Mouse (Mus musculus): ENCODE measurements around the gene Tcerg1l.

Gene Tcerg1l

DNA sequence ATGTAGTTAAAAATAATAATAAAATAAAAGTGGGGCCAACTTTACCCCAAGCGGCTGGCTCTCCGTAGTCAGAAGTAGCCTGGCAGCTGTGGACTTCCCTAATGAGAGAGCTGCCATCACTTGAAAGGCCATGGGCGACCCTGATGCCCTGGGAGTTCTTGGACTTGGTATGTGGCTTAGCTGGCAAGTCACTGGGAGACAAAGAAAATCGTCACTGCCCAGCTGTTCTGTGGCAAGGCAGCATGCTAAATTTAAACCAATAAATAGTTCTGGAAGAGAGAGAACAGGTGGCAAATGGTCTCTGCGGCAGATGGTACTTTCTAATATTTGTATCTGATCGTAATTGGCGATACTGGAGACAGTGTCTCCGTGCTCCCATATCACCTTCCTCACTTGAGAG lies 40.1 kb downstream of the Tcerg1l start:
- DNase-seq (ENCODE audit: low read depth), result no peak

DNA sequence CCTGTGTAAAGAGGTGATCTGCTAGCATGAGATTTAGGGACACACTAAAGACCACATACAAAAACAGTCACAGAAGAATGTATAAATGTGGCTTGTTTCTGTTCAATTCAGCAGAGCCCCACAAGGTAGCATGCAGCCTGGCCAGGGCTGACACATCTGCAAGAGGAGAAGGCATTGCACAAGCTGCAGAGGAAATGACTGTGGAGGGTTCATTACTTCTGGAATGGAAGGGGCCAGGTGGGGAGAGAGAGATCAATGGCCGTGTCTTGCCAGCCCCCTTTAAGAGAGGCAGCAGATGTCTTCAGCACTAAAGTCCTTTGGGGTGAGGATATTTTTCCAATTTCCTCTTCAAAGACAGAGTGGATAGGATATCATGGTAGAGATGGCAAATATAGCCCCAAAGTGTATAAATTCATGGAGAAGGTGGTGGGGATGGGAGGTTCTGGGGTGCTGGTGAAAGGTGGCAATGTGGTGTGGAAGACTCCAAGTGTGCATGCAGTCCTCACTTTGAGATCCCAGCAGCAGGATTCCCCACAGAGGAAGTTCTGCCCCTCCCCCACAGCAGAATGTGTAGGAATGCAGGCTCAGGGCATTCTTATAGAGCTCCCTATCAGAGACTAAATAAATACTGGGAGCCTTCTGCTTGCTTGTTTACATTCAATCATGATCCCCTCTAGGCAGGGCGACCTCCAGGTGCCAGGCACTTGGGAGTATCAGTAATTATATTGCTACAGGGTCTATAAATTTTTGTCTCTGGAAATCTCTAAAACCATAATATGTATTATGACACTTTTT lies 40.7 kb downstream of the Tcerg1l start:
- DNase-seq (ENCODE audit: low read depth), result no peak

DNA sequence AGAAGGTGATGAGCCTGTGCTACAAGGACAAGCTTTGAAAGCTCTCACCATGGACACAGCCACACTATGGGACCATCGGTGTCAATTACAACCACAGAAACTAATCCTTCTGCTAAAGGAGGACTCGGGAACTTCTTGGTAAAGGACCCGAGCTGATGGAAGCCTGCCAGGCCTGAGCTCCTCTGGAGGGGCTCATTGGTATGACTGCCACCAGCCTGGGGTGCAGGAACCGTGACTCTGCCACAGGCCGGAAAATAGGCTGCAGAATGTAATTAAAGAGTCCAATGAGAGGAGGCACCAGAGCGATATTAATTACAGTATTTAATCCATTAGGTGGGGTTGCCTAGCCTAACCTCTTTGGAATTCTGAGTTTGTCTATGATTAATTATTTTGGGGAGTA lies 52.1 kb downstream of the Tcerg1l start:
- DNase-seq (ENCODE audit: low read depth), result no peak

DNA sequence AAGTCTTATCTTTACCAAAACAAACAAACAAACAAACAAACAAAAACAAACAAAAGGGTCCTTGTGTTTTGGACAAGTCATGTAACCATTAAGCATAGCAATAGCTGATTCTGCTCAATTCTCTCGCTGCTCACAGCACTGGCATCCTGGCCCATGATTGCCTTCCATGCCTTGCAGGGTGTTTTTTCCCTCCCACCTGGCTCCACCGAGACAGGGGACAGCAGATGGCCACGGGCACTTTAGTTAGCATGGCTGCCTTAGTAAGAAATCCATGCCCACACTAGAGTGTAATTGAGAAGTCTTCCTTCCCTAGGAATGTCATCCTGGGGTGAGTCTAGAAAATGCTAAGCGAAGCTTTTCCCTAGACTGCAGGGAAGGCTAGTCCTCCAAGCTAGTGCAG lies 59.1 kb downstream of the Tcerg1l start:
- DNase-seq (ENCODE audit: low read depth), result no peak

DNA sequence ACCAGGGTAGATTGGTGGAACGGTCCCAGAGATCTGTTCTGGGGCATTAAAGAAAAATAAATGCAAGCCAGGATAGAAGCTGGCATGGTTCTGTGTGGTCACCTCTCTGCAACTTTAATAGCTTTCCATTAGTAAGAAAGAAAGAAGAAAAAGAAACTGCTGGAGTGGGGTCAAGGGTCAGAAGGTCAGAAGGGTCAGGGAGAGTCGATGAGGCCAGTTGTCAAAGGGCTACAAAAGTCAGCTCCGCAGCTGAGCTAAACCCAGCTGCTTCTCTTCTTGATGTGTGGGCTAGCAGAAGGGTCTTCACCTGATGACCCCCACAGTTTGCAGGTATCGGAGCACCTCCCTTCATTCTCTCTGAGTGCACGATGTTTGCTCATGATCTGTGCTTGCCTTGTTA lies 59.6 kb downstream of the Tcerg1l start:
- no peak for DNase-seq (ENCODE audit: low read depth)

DNA sequence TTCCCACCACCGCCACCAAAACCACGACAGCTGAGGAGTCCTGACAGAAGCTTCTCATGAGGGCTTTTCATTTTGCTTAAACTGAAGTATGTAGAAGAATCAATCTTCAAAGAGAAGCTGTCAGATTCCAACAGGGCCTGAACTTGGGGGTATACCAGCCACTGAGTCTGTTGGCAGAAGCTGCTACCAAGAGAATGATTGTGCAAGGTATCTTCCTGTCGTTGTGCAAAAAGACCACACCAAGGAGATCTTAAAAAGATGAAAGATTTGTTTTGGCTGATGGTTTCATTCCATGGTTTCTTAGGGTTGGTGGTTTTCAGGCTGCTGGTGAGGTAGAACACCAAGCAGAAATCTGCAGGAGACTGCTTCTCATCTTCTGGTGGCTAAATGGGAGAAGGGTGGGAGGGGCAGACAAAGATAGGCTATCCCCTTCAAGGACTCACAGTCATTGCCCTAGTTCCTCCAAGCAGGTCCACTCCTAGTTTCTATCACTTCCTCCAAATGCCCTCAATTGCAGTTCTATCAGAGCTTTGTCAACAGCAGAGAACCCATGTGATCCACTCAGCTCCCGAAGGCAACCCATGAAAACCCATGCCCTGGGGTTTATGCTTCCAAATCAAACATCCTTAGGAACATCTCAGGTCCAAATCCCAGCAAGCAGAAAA lies 64.9 kb downstream of the Tcerg1l start:
- DNase-seq (ENCODE audit: low read depth), result no peak

DNA sequence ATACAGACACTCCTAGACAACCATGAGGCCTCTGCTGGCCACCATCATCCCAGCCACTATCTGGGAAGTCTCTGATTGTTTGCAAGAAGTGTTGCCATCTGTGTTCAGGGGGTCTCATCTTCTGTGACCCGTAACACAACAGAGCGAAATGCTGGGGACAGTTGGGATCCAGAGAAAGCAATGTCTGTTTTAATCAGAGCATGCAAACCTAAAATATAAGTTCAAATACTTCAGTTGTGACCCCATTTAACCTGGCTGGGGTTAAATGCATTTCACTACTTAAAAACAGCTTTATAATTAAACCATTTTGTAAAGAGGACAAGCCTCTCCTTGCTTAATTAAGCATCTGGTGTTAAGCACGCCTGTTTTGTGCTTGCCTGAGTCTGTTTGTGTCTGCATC lies 66.3 kb downstream of the Tcerg1l start:
- no peak for DNase-seq (ENCODE audit: low read depth)

DNA sequence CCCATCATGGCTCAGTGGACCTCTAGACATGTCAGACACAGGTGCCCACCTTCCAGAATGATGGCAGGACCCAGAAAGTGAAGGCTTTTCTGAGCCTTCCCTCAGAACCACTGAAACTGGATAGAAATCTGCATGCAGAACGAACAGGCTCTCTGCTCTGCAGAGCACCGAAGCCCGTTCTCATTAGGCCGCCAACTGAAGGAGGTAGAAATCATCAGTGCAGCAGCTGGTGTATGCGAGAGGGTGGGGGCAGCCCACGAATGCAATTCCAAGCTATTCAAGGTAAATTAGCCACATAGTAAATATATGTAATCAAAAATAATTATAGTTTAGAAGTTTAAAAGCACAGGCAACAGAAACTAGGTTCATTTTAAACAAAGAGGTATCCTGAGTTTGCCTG lies 68.9 kb downstream of the Tcerg1l start:
- no peak for DNase-seq (ENCODE audit: low read depth)

DNA sequence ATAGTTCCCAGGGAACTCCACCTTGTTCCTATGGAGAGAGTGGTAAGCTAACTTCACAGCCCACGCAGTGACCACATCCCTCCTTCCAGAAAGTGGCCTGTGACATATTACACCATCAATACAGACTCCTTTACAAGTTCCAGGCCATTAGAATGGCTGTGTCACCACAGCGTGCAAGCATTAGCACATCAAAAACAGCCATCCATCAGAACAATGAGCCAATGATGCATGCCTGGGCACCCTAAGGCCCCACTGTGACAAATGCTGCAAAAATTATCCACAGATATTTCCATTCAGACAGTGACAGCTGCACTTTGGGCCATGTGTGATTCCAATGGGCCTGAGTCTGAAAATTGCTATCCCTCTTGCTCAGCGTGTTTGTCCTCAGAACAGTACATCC lies 70.8 kb downstream of the Tcerg1l start:
- DNase-seq (ENCODE audit: low read depth), result no peak

DNA sequence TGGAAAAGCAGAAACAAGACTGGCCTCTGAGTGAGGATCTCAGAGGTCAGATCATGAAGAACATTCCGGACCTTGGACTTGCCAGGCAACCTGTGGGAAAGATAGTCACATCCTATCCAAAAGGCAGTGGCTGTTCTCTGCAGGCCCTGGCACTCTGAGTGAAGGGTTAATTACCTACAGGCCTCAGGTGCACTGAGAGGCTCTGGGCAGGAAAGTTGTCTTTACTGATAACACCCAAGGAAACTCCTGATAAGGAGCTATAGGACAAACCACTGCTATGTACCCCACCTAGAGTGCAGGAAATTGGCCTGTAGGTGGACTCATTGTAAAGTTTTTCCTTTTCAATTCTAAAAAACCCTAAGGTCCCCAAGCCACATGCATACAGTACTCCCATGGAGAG lies 83.8 kb downstream of the Tcerg1l start:
- DNase-seq (ENCODE audit: low read depth), result no peak

DNA sequence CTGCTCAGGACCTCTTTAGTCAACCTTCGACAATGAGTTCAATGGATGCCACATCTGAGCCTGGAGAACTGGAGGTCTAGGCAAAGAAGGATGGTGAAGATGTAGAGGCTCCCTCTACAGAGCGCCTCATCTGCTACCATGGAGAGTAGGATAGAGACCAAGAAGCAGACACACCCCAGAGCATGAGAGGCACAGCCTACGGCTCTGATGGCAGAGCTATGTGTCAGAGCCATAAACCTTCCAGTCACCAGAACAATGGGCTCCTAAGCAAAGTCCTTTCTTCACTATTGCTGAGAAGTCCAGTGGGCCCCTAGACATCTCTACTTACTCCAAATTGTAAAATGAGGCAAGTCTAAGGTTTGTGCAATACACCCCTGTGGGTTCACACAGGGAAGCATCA lies 91.4 kb downstream of the Tcerg1l start:
- no peak for DNase-seq (ENCODE audit: low read depth)

DNA sequence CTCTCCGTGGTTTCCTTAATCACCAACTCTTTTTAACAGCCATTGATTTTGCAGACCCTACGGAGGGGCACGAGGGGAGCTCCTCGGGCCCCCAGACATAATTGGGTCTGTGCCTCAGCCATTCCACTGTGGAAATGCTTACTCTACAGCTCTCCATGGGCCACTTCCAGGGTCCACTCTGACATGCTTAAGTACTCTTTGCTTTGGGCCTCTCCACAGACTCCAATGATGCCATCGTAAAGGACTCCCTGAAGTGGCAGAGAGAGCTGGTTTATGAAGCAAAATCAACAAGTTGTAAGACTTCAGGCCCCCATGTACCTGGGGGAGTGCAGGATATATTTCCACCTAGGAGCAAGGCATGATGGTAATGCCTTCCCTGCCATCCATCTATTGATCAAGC lies 112.7 kb downstream of the Tcerg1l start:
- no peak for DNase-seq (ENCODE audit: low read depth)

DNA sequence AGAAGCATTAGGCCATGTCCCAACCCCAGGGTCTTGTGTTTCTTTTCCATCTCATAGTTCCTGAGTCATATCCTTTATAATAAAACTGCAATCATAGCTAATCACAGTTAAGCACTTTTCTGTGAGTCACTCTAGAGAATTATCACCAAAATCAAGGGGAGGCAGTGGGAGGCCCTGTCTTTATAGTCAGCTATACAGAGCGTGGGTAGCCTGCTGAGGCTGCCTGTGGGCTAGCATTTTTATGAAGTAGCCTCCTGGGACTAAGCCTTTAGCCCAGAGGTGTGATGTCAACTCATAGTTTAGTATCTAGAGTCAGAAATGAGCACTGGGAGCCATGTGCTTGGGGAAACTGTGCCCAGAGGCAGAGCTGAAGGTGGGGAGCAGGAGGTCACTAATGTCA lies 122.3 kb downstream of the Tcerg1l start:
- no peak for DNase-seq (ENCODE audit: low read depth)

DNA sequence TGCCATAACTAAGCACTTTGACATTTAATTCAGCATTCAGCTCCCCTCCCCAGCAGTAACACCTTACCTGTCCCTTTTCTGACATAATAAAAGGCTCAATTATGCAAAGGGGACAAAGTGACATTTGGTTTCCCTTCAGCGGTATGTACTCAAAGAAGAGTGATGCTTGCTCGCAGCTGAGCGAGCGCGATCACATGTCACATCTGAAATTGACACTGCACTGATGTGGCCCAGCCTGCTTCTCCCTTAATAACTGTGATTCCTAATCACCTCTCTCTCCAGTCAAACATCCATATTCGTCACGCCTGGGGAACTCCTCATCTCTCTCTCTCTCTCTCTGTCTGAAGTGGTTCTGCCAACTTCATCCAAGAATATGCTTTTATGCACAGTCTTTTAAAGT lies 126.2 kb downstream of the Tcerg1l start:
- no peak for DNase-seq (ENCODE audit: low read depth)

DNA sequence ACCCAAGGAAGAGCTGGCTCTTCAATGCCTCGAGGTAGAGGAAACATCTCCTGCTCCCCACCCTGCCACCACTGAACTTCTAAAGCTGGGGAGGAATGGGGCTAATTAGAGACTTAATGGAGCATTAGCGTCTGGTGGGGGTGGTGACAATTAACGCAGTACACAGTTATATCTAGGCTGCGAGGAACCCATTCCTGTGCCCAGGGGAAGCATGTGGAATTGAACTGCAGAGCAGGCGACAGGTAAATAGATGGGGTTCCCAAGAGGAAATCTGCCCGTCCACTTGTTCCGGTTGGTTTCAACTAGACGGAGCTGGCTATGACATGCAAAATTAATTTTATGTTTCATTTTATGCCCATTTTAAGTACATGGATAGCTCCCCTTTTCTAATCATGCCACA lies 128.1 kb downstream of the Tcerg1l start:
- DNase-seq (ENCODE audit: low read depth), result no peak

DNA sequence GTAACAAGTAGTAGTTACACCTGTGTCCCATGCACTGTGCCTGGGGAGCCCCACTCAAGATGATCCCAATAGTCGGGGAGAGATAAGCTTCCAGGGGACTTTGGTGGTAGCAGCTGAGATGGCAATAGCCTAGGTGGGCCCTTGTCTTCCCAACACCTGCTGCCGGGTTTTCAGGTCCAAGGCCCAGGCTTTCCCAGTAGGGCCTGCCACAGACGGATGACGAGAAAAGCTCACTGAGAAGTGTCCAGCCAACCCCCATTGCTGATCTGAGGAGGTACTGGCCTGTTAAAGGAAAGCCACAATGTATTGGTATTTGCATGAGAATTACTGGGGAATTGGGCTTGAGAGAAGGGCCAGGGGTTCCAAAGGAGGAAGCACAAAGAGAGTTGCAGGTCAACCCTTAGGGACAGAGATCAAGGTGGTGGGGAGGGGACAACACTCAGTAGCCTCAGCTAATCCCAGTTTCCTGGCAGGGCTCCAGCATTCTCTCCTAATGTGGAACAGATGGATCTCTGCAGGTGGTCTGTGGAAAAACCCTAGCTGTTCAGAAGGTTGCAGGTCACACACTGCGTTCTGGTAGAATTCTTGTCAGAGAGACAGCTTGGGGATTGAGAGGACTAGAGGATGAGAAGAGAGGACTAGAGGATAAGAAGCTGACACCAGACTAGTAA lies 129.4 kb downstream of the Tcerg1l start:
- no peak for DNase-seq (ENCODE audit: low read depth)

DNA sequence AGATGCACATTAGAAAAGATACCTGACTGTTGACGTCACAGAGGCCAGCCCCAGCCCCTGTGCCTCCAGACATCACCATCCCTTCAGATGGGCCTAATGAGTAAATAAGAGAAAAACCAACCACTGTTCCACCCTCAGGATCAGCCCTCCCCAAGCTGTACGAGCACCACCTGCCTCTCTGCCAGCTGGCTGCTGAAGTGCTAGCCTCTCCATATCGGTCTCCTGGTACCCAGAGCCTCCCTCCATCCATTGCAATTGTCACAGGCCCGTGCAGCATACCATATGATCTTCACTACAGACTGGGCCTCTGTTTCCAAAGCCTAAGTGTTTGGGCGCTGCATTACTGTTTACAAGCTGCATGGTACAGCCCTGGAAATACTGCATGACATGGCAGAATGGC lies 148.9 kb downstream of the Tcerg1l start:
- DNase-seq (ENCODE audit: low read depth), result no peak

DNA sequence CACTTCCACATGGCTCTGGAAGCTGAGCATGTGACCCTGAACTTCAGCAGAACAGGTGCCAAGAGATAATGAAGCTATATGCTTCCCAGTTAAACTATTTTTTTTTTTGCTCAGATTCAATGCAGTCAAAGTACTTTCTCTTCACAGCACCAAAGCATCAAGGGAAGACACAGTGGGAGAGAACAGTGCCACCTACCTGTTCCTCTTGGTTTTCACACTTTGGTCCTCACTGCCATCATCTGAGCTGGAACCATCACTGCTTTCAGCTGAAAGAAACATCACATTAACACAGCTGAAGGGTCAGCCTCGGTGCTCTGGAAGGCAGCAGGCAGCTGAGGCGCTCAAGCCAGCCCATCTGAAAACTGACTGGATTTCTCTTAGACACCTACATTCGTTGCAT lies 149.4 kb downstream of the Tcerg1l start:
- DNase-seq (ENCODE audit: low read depth), result no peak

DNA sequence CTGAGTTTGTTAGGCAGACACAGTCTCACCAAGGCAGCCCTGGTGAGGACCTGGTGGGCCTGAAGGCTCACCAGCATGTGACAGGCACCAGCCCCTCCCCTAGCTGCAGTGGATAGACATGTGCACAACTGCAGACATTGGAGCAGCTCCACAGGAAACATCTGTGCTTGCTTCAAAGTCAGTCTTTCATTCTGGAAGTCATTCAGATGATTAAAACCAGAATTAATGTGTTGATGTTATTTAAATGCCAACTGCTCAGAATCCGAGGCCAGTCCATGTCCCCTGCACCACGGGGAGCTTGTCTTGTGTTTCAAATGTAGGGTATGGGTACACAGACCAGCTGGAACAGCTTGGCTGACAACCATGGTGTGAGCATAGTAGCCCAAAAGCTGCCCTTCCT lies 150.8 kb downstream of the Tcerg1l start:
- no peak for DNase-seq (ENCODE audit: low read depth)

DNA sequence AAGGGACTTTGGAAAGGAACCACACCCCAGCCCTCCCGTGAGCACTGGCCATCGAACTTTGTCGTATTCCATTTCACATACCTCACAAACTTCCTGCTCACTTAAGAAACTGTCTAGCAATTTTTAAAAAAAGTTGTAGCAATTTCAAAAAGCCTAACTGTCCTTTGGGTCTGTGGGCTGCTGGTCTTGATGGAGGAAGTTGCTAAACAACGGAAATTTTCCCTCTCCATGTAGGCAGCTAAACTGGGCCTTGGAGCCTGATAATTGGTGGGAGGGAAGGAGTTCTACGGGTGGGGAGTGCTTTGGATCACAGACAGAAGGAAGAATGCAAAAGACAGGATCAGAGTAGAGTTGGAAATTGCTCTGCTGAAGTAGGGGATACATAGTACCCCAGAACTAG lies 155.3 kb downstream of the Tcerg1l start:
- DNase-seq (ENCODE audit: low read depth), result no peak

DNA sequence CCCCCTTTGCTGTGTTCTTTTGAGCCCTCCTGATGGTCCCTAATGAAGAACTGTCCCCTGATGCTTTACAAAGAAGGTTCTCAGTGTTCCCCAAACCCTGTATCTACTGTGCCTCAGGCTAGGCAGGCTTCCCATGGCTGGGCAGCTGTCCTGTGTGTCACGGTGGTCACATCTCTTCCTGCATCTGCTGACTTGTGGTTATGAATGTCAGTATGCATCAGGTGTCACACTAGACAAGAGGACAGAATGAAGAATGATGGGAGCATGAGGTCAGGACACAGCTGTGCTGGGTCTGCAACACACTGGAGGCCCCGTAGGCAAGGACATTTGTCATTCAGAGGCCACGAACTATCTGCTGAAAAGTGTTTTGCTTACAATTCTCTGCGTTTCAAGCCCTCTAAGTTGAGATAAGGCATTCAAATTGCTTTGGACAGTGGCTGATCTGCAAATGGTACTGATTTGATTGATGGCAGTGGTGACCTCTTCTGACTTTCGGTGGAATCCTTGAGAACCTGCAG lies 159.8 kb downstream of the Tcerg1l start:
- DNase-seq (ENCODE audit: low read depth), result no peak

DNA sequence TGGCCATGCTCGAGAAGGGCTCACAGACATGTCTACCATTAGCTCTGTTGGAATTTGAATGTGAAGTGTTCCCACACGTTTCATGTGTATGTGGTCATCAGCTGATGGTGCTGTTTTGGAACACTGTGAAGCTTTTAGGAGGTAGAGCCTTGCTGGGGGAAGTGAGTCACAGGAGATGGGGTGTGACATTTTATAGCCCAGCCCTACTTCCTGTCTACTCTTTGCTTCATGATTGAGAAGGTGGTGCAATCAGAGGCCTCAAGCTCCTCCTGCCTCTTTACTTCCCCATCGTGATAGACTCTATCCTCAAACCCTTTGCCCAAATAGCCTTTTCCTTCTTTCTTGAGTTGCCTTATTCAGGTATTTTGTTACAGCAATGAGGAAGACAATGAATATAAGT lies 173.3 kb downstream of the Tcerg1l start:
- DNase-seq (ENCODE audit: low read depth), result no peak

DNA sequence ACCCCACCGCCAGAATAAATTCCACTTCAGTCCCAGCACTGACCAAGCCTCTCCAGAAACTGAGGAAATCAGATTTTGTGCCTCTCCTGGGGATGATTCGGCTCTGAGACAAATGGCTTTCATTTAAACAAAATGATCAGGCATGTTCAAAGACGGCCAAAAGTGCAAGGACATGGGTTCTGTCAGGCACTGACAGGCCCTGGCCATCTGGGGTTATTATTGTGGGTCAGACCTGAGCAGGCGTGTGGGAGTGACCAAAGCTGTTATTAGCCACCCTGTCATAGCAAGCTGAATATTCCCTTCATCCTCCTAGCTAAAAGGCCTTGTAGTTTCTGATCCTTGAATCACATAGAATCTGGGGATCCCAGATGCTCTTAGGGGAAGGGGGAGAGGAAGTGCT lies 174.6 kb downstream of the Tcerg1l start:
- no peak for DNase-seq (ENCODE audit: low read depth)
